Mouse (Mus musculus) WW6 (cell line): ENCODE data around the gene Fam129a.
"Not testable (repeated sequence)": the region's sequence is repeated elsewhere in the genome, so short reads cannot be mapped to it uniquely, and the experiment has no call there.

Experiments used
- DNase-seq: peaks from one replicate; pipeline ENCODE4 v3.0.0-alpha.2; 2013; ENCODE audit warnings: low read depth, low spot score

Fam129a gene

DNA sequence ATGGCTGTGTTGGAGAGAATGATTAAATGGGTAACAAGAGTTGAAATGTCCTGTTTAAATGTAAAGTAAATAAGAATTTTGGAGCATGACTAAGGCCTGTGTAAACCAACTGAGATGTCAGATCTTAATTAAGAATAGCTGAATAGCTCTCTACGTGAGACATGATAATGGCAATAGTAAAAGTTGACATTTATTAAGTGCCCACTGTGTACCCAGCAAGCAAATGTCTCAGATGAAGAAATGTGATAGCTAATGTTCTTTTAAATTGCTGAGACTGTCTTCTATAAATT, 13.1 kb downstream of the Fam129a start:
- DNase-seq = no peak

GRCm38 (mm10) chr1:151584565-151585216, 13.7 kb downstream of the Fam129a start:
- DNase-seq = no peak

- DNase-seq = no peak
Observed at GRCm38 (mm10) chr1:151585647-151586046, 14.7 kb downstream of the Fam129a start.

- no peak for DNase-seq
Observed at GRCm38 (mm10) chr1:151592085-151593017, 21.4 kb downstream of the Fam129a start.

DNA sequence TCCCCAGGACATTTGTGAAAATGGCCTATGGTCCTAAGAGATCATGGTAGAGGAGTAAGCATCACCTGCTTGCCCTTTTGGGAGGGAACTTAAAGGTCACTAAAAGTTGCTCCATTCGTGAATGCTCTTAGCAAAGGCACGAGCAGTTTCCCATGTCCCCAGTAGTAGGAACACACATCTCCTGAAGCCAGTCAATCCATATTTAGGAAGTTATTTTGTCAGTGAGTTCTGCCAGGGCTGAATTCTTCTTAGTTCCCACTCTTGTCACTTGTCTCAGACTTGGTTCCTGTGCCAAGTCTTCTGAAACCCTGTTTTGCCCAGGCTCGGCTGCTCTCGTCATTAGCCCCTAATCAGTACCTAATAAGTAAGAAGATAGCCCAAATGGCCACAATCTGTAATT, 23.9 kb downstream of the Fam129a start:
- DNase-seq = no peak

- DNase-seq = no peak
Observed at GRCm38 (mm10) chr1:151595600-151596299, 24.8 kb downstream of the Fam129a start.

DNA sequence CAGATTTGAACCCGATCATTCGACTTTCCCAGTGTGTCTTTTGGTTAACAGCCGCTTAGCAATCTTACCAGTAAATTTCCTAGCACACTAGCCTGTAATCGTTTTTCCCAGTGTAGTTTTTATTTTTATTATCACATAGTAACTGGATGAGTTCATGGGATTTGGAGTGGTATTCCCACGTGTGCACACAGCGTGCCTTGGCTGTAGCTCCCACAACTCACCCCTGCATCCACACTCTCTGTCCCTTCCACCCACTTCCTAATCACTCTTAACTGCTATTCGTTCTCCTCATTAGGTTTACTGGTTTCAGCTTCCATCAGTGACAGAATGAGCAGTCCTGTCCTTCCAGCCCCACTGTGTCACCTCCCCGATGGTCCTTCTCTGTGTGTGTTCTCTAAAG, 25.6 kb downstream of the Fam129a start:
- no peak for DNase-seq

DNA sequence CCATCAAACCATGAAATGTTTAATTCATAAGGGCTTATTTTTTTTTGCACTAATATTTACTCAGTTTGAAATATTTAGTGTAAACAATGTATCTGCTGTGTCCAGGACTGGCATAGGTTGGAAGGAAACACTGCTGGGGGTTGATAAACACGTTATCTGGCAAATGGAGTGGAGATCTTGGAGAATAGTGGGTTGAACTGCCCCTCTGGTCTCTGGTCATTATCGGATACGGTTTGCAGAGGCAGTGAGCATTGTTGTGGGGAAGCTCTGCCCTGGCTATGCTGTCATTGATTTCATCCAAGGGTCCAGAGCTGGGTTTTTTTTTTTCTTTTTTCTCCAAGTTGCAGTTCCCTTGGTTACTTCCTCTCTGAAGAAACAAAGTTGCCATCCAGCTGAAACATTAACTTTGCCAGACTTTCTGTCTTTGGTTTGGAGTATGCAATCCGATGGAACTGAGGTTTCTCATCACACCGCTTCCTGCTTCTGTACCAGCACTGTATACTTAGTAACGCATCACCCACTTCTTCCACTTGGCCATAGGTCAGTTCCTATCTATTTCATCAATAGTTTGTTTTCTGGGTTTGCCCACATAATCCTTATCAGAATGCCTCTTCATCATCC, 26.8 kb downstream of the Fam129a start:
- no peak for DNase-seq

DNA sequence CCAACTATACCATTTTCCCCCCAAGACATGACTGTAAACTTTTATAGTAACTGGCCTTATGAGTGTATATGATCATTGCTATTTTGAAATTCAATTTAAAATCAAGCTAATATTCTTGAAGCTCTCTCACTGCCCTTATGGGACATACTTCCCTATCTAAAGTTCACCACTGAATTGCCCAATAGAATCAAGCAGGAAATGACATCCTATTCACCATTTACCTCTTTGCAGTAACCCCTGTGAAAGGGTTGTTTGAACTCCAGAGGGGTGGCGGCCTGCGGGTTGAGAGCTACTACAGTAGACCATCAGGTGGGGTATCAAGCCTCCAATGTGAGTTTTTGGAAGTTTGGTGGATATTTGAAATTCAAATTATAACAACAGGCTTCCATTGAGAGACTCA, 27.9 kb downstream of the Fam129a start:
- DNase-seq = no peak

DNA sequence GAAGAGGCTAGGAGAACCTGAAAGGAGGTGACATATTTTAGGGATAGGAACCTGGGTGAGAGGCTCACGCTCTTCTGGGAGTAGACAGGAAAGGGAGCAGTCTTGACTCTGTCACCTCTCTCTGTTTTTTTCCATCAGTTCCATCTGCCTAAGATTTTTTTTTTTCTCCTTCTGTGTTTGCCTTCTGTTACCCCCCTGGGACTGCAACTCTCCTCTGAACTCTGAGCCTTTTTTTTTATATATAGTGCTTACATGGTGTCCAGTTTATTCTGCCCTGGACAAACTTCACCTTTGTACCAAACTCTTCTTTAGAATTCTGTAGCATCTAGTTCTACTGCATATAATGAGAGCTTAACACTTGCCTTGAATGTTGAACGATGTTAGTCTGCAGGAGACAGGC, 33.3 kb downstream of the Fam129a start:
- DNase-seq = no peak

GRCm38 (mm10) chr1:151607957-151608356, 37.0 kb downstream of the Fam129a start:
- not testable (repeated sequence) for DNase-seq

GRCm38 (mm10) chr1:151610621-151611020, 39.6 kb downstream of the Fam129a start:
- no peak for DNase-seq

- DNase-seq = no peak
Observed at GRCm38 (mm10) chr1:151614320-151614935, 43.4 kb downstream of the Fam129a start.

- DNase-seq = no peak
Observed at GRCm38 (mm10) chr1:151615625-151616024, 44.6 kb downstream of the Fam129a start.

DNA sequence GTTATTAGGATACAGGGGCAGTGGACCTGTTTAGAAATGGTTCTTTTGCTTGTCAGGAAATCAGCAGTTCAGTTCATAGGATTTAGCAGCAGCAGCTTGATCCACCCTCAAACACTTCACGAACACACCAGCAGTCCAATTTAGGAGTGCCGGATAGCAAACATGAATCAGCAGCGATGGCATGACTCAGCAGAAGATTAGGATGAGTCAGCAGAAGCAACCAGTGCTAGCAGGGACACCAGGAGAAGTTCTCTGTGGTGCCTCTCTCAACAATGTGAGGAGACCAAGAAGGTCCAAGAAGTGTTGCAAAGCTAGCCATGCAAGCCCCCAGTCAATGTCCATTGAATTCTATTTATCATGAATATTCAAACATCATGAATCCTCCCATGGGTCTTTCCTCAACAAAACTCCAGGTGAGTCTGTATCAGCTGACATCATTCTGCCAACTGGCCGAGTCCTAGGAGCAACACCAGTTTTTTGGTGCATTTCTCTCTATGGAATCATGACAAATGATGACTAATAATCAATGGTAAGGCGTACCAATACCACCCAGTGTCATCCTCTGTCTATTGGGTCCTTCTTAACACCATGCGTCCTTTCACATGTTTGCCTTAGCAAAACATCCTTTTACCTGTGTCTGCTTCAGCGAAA, 45.7 kb downstream of the Fam129a start:
- DNase-seq = no peak

- no peak for DNase-seq
Observed at GRCm38 (mm10) chr1:151618251-151618650, 47.3 kb downstream of the Fam129a start.

- no peak for DNase-seq
Observed at GRCm38 (mm10) chr1:151619281-151619711, 48.3 kb downstream of the Fam129a start.

- DNase-seq = no peak
Observed at GRCm38 (mm10) chr1:151620730-151621129, 49.7 kb downstream of the Fam129a start.

DNA sequence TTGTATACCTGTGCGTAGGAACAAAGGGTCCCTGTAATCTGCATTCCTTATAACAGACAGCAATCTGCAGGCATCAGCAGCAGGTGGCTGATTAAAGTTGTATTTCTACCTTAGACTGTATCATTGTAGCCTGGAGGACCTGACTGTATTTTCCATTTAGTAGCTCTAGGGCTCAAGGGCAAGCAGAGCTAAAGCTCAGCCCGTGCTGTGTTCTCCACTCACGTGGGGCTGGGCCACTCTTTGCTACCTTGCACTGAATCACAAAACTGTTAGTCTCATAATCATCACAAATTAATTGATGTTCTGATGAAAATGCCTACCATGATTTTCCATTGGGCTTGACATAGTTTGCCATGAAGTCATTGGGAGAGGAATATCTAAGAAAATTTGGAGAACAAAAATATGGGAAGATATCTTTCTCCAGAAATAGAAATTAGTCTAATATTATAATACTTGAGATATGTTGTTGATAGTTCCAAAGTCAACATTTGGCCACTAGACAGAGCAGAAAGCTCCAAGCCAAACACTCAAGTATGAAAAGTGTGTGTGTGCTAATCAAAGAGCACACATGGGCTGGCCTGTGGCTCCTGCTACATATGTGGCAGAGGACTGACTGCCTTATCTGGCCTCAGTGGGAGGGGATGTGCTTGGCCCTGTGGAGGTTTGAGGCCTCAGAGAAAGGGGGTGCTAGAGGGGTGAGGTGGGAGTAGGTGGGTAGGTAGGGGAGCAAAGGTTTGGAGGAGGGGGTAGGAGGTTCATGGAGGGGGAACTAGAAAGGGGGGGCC, 53.6 kb downstream of the Fam129a start:
- no peak for DNase-seq

DNA sequence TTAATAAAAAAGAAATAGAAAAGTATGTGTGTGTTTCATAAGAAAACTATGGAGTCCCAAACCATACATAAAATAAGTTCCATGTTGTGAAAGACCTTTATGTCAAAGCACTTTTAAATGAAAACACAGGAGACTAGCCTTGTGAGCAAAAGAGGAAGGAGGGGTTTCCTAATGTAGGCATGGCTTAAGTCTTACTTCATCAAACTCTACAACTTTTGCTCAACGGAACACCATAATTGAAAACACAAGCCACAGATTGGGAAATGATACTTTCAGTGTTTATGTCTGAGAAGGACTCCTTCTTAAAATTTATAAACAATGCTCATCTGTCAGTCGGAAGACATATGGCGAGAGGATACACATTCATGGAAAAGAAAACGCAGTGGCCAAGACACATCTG, 54.3 kb downstream of the Fam129a start:
- DNase-seq = no peak
